Mouse (Mus musculus): Measurements from ENCODE around the gene Skint7.
A peak's percentile ranks its signal among the peaks of the same experiment; 100 is the strongest.
"Not testable (repeated sequence)": the region's sequence is repeated elsewhere in the genome, so short reads cannot be mapped to it uniquely, and the experiment has no call there.

Skint7 gene

GRCm38 (mm10) chr4:111972623-111973022, at the start of gene Skint7:
Gene Skint7 (plus strand): TSS chr4:111972923.
- no peak for DNase-seq (ENCODE audit: low read depth, low spot score)

GRCm38 (mm10) chr4:111961309-111961708, 11.4 kb upstream of the Skint7 start:
- DNase-seq (ENCODE audit: low read depth, low spot score) = peak; percentile 1

GRCm38 (mm10) chr4:111963241-111963640, 9.5 kb upstream of the Skint7 start:
- DNase-seq (ENCODE audit: low read depth, low spot score) = not testable (repeated sequence)

- no peak for DNase-seq (ENCODE audit: low read depth, low spot score)
Observed at GRCm38 (mm10) chr4:111963669-111964068, 9.1 kb upstream of the Skint7 start.

GRCm38 (mm10) chr4:112005969-112006368, 33.2 kb downstream of the Skint7 start, which contains the start of gene Skint1:
Gene Skint1 (plus strand): TSS chr4:112006269.
- no peak for DNase-seq (ENCODE audit: low read depth, low spot score)
